Mouse (Mus musculus): ENCODE results near the gene Zfp692. TPM values are rescaled to one million over a fixed set of nuclear protein-coding genes. Genes with fewer than 3 reads are reported as not detected.

Gene Zfp692
- 19.3 TPM for polyA plus RNA-seq (2015; fragmentation: Illumina TruSeq; extraction: RNeasy Lipid Tissue Mini Kit (QIAGEN cat#74804); ENCODE audit: insufficient read depth, low read depth, low replicate concordance)

GRCm38 (mm10) chr11:58306860-58307308 is at the start of gene Zfp692:
TSS of gene Zfp692 (plus strand) at chr11:58307069.

GRCm38 (mm10) chr11:58274572-58274971 is 32.3 kb upstream of the Zfp692 start, which contains the start of gene 4930438A08Rik:
TSS of gene 4930438A08Rik (plus strand) at chr11:58274799.

GRCm38 (mm10) chr11:58330276-58331148 is 23.6 kb downstream of the Zfp692 start, which contains the start of the genes Zfp672 and Sh3bp5l:
TSS of gene Zfp672 (minus strand) at chr11:58330339.
TSS of gene Sh3bp5l (plus strand) at chr11:58330724.

Other genes with a start within 250 kb of the Zfp692 start
- not detected for gene Gm12248, start 213.9 kb upstream of the Zfp692 start, polyA plus RNA-seq (2015; fragmentation: Illumina TruSeq; extraction: RNeasy Lipid Tissue Mini Kit (QIAGEN cat#74804); ENCODE audit: insufficient read depth, low read depth, low replicate concordance)
- 18.3 TPM for gene Cnot8, start 202.9 kb upstream of the Zfp692 start, polyA plus RNA-seq (2015; fragmentation: Illumina TruSeq; extraction: RNeasy Lipid Tissue Mini Kit (QIAGEN cat#74804); ENCODE audit: insufficient read depth, low read depth, low replicate concordance)
- 1.6 TPM for gene Gemin5, start 138.5 kb upstream of the Zfp692 start, polyA plus RNA-seq (2015; fragmentation: Illumina TruSeq; extraction: RNeasy Lipid Tissue Mini Kit (QIAGEN cat#74804); ENCODE audit: insufficient read depth, low read depth, low replicate concordance)
- 8.8 TPM for gene Mrpl22, start 135.4 kb upstream of the Zfp692 start, polyA plus RNA-seq (2015; fragmentation: Illumina TruSeq; extraction: RNeasy Lipid Tissue Mini Kit (QIAGEN cat#74804); ENCODE audit: insufficient read depth, low read depth, low replicate concordance)
- 8.3 TPM for gene Igtp, start 107.5 kb upstream of the Zfp692 start, polyA plus RNA-seq (2015; fragmentation: Illumina TruSeq; extraction: RNeasy Lipid Tissue Mini Kit (QIAGEN cat#74804); ENCODE audit: insufficient read depth, low read depth, low replicate concordance)
- 6.7 TPM for gene Irgm2, start 107.5 kb upstream of the Zfp692 start, polyA plus RNA-seq (2015; fragmentation: Illumina TruSeq; extraction: RNeasy Lipid Tissue Mini Kit (QIAGEN cat#74804); ENCODE audit: insufficient read depth, low read depth, low replicate concordance)
- not detected for gene 4930438A08Rik, start 32.3 kb upstream of the Zfp692 start, polyA plus RNA-seq (2015; fragmentation: Illumina TruSeq; extraction: RNeasy Lipid Tissue Mini Kit (QIAGEN cat#74804); ENCODE audit: insufficient read depth, low read depth, low replicate concordance)
- 11.3 TPM for gene Zfp672, start 23.3 kb downstream of the Zfp692 start, polyA plus RNA-seq (2015; fragmentation: Illumina TruSeq; extraction: RNeasy Lipid Tissue Mini Kit (QIAGEN cat#74804); ENCODE audit: insufficient read depth, low read depth, low replicate concordance)
- gene Sh3bp5l, start 23.7 kb downstream of the Zfp692 start, polyA plus RNA-seq (2015; fragmentation: Illumina TruSeq; extraction: RNeasy Lipid Tissue Mini Kit (QIAGEN cat#74804); ENCODE audit: insufficient read depth, low read depth, low replicate concordance): 5.0 TPM
- gene Lypd8, start 72.0 kb downstream of the Zfp692 start, polyA plus RNA-seq (2015; fragmentation: Illumina TruSeq; extraction: RNeasy Lipid Tissue Mini Kit (QIAGEN cat#74804); ENCODE audit: insufficient read depth, low read depth, low replicate concordance): not detected
- not detected for gene 1810065E05Rik, start 114.0 kb downstream of the Zfp692 start, polyA plus RNA-seq (2015; fragmentation: Illumina TruSeq; extraction: RNeasy Lipid Tissue Mini Kit (QIAGEN cat#74804); ENCODE audit: insufficient read depth, low read depth, low replicate concordance)
- gene Gm12253, start 125.5 kb downstream of the Zfp692 start, polyA plus RNA-seq (2015; fragmentation: Illumina TruSeq; extraction: RNeasy Lipid Tissue Mini Kit (QIAGEN cat#74804); ENCODE audit: insufficient read depth, low read depth, low replicate concordance): not detected
- gene Lypd9, start 145.9 kb downstream of the Zfp692 start, polyA plus RNA-seq (2015; fragmentation: Illumina TruSeq; extraction: RNeasy Lipid Tissue Mini Kit (QIAGEN cat#74804); ENCODE audit: insufficient read depth, low read depth, low replicate concordance): not detected
- gene Olfr30, start 155.2 kb downstream of the Zfp692 start, polyA plus RNA-seq (2015; fragmentation: Illumina TruSeq; extraction: RNeasy Lipid Tissue Mini Kit (QIAGEN cat#74804); ENCODE audit: insufficient read depth, low read depth, low replicate concordance): not detected
- gene Olfr332, start 185.5 kb downstream of the Zfp692 start, polyA plus RNA-seq (2015; fragmentation: Illumina TruSeq; extraction: RNeasy Lipid Tissue Mini Kit (QIAGEN cat#74804); ENCODE audit: insufficient read depth, low read depth, low replicate concordance): not detected
- gene Olfr331, start 195.5 kb downstream of the Zfp692 start, polyA plus RNA-seq (2015; fragmentation: Illumina TruSeq; extraction: RNeasy Lipid Tissue Mini Kit (QIAGEN cat#74804); ENCODE audit: insufficient read depth, low read depth, low replicate concordance): not detected
- gene Olfr330, start 227.8 kb downstream of the Zfp692 start, polyA plus RNA-seq (2015; fragmentation: Illumina TruSeq; extraction: RNeasy Lipid Tissue Mini Kit (QIAGEN cat#74804); ENCODE audit: insufficient read depth, low read depth, low replicate concordance): not detected
- gene Olfr329-ps, start 239.4 kb downstream of the Zfp692 start, polyA plus RNA-seq (2015; fragmentation: Illumina TruSeq; extraction: RNeasy Lipid Tissue Mini Kit (QIAGEN cat#74804); ENCODE audit: insufficient read depth, low read depth, low replicate concordance): not detected
- gene Olfr328, start 248.6 kb downstream of the Zfp692 start, polyA plus RNA-seq (2015; fragmentation: Illumina TruSeq; extraction: RNeasy Lipid Tissue Mini Kit (QIAGEN cat#74804); ENCODE audit: insufficient read depth, low read depth, low replicate concordance): not detected

All from pancreas, adult 10 weeks (tissue).